Mouse (Mus musculus) monocyte, adult 2 months (primary cell): ENCODE measurements at regions not wholly inside any gene's neighbourhood (a gene's known extent, or its start where the extent isn't known, plus 50 kb on each side); places are given as distances from the start of the nearest gene placed in this dataset.

ENCODE experiments used
- DNase-seq, 2 experiments: peaks; one replicate each; pipeline ENCODE4 v3.0.0; 2022; ENCODE audit warnings: low spot score in 2 of 2, low read depth in 1 of 2

- peak in 1 of 2 experiments; percentile 5 for DNase-seq
Observed at GRCm38 (mm10) chr14:102883344-102884122, 98.9 kb downstream of the Kctd12 start.

DNA sequence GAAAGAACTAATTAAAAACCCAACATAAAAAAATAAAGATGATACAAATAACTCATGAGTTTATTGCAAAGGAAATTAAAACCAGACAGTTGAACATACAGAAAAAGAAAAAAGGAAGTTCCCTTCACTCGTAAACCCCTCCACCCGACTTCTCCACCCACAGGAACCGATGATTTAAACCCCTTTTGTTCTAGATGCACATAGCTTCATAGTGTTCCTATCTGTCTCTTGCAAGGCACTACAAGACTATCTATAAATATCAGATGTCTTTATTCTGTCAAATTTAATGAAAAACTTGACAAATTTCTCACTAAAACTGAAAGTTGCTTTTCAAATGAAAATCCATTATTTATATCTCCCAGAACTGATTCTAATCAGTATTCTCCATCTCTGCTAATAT, 100.2 kb downstream of the Kctd12 start:
- no peak for DNase-seq

DNA sequence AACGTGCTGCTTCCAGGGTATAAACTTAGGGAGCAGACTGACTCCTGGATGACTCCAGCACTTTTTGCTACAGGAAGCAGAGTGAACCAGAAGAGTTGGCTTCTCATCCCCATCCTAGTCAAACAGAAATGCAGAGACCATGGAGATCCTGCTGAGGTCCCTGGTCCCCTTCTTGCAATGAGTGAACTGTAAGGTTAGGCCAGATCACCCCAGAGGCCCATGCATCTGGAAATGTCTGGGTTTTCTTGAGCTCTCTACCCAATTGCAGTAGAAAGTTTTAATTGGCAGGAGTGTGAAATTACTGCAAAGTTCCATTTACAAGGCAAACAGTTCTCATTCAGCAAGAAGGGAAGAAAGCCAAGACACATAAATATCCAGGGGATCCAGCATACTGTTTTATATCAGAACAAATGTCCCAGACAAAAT, 101.8 kb downstream of the Kctd12 start:
- DNase-seq, result no peak

- DNase-seq, result no peak
Observed at GRCm38 (mm10) chr14:102878572-102878971, 103.9 kb downstream of the Kctd12 start.

DNA sequence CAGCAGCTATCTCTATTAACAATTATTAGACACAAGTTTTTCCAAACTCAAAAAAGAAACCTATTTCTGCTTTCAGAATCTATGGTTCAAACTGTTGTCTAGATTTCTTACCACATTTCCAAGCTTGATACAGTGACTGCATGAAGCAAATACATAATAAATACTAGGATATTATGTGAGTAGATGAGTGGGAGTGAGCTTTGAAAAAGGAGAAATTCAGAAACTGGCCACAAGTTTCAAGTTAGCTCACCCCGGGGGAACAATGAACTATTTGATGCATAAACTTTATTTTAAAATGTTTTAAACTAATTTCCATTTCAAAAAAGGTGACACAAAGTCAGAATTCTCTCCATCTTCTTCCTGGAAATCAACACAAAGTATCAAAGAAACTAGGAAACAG, 114.3 kb downstream of the Kctd12 start:
- no peak for DNase-seq

DNA sequence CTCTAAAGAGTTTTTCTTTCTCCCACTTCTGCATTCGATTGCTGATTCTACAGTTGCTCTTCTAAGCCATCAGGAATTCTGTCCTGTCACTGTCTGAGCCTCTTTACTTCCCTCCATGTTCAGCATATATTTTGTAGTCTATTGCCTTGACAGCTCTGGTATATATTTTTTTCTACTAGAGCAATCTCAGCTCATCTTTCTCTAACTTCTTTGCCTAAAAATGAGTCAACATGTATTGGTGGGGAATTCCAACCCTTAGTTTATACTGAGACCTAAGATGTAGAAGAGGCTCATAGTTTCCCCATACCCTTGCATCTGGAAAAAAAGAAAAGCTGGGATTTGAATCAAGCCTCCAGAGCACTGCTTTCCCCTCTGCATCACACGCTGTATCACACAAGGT, 114.7 kb downstream of the Kctd12 start:
- DNase-seq, result no peak

DNA sequence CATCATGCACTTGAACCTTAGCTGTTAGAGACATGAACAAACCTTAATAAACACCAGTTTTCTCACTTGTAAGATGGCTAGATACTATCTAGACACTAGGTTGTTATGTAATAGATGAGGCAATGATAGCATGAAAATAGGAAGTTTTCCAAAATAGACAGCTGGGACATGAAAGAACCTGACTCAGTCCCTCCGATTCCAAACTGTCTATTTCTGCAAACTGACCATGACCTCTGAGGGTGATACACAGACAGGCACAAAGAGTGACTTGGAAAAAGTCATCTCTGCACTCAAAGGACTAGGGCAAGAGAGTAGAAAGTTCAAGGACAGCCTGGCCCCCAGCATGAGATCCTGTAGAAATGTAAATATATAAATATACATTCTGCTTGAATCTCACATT, 115.9 kb downstream of the Kctd12 start:
- no peak for DNase-seq

GRCm38 (mm10) chr14:102861694-102862093, 120.7 kb downstream of the Kctd12 start:
- no peak for DNase-seq

GRCm38 (mm10) chr14:102859361-102859871, 123.0 kb downstream of the Kctd12 start:
- no peak for DNase-seq

DNA sequence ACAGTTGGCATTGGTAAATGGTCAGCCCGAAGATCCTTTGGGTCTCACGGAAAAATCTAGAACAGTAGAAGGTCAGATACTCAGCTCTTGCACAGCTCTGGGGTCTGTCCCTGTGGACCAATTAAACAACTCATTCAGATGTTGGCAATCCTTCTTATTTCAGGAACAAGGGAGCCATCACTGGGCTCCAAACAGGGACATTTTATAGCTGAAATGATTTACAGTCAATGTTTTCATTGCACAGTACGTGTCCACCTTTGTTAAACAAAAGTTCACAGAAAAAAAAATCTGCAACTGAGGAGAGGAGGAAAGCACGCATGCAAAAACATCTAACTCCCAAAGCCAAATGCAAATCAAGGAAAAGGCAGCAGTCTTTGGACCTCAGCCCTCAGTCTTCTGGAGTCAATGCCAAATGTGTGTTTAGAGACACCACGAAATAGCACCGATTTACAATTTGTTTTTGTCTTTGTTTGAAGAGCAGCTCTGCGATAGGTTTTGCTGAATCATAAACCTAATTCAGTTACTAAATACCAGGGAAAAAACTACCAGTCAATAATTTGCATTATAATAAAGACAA, 127.1 kb downstream of the Kctd12 start:
- DNase-seq, result no peak

- DNase-seq, result no peak
Observed at GRCm38 (mm10) chr14:102843700-102844099, 138.7 kb downstream of the Kctd12 start.

DNA sequence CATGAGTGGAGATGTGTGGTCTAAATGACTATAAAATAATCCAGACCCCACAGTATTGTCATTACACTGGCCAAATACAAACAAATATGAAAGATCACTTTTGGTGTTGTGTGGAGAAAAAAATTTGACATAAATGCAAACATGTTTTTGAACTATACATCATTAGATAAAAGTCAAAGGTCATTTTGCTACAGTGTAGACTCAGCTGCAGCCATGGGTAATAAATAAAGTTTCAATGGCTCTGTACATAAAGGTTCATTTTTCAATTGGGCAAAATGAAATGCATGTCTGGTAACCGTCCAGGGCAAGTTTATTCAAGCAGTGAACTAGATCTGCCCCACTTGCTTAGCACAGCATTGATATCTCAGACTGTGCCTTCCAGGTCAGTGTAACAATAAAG, 144.8 kb downstream of the Kctd12 start:
- no peak for DNase-seq

- peak in 1 of 2 experiments; percentile 21 for DNase-seq
Observed at GRCm38 (mm10) chr14:102835118-102835769, 147.2 kb downstream of the Kctd12 start.

DNA sequence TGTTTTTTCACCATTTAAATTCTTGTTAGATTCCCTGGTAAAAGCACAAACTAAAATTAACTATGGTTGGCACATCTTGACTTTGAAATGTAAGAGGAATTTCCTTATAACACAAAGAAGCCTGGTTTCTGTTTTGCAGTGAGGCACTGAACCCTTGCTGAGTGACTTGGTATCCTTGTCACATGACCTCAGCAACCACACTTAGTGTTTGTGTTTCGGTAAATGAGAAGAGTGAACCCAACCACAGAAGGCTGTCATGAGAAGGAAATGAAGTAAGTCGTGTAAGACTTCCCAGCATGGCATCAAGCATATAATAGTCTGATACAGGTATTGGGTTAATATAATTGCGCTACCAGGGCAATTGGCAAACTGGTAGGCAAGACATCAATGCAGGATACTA, 154.0 kb downstream of the Kctd12 start:
- DNase-seq, result peak in 1 of 2 experiments; percentile 13

GRCm38 (mm10) chr14:102827756-102828384, 154.6 kb downstream of the Kctd12 start:
- peak; percentile 36 to 43 for DNase-seq

- no peak for DNase-seq
Observed at GRCm38 (mm10) chr14:102825525-102825924, 156.9 kb downstream of the Kctd12 start.

DNA sequence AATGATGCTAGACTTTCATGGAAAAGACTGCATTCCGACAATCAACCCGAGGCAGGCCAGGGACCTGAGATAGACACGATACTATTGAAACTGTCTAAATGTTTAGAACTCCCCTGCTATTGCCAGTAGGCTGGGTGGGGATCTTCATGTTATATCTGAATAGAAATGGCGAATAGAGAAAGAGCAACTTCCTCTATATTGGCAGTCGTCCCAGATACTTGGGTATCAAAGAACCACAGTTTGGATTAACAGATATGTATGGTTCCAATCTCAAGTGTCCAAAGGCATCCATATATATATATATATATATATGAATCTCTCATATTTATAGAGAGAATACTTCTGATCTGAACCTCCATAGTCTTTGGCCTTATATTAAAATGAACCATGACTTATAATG, 161.8 kb downstream of the Kctd12 start:
- DNase-seq, result no peak

DNA sequence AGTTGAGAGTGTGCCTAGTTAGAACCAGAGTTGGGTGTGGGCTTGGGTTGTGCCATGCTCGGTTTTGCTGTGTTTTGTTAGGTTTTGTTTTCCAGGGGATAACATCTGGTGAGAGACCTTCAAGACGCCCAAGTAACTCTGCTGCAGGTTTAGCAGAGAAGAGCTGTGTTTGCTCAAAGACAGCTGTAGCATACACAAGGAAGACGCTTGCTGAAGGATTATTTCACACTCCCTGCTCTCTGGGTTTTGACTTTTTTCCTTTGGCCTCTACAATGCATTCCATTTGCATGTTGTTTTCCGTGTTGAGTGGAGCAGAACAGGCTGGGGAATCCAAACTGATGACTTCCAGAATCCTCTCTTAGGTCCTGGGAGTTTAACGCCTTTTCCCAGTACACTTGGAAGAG, 170.8 kb downstream of the Kctd12 start:
- no peak for DNase-seq

- DNase-seq, result no peak
Observed at GRCm38 (mm10) chr14:102811022-102811421, 171.4 kb downstream of the Kctd12 start.

DNA sequence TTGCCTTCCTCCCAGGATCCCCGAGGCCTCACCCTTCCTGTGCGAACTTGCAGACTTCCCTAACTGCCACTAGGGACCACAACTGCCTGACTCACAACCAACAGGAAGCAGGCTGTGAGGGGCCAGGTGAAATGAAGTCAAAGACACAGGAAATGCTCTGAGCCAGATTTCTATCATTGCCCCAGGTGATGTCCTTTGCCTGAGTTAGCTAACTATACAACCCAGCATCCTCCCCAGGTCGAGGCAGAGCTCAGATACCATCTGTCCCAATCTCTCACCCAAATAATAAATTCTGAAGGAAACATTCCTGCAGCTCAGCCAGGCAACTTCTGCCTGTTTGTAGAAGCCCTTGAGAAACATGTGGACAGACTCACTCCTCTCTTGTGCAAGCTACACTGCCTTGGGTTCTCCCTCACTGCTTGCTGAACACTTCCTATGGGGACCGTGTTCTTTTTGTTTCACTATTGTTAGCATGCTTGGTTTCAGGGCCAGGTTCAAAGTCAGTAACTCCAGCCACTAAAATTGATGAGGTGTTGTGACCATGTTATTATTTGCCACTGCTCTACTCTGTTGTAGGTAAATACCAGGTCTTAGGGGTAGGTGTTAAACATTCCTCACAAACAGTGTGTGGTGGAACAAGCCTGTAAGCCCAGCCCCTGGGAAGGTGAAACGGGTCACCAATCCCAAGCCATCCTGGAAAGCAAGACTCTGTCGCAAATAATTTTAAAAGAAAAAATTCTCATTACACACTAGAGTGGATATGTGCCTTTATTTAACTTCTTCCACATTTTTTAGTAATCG, 172.1 kb downstream of the Kctd12 start:
- peak in 1 of 2 experiments; percentile 20 for DNase-seq
